Mouse (Mus musculus): Measurements from ENCODE around the gene Gpr83.

Gpr83 gene

GRCm38 (mm10) chr9:14904741-14905475 is 44.9 kb downstream of the Gpr83 start:
- no peak for DNase-seq (ENCODE audit: low spot score)

- DNase-seq (ENCODE audit: low spot score) = no peak
These were observed 45.9 kb downstream of the Gpr83 start for GRCm38 (mm10) chr9:14905956-14906355.

GRCm38 (mm10) chr9:14907816-14908415 is 47.9 kb downstream of the Gpr83 start:
- DNase-seq (ENCODE audit: low spot score) = no peak

- no peak for DNase-seq (ENCODE audit: low spot score)
These were observed 50.0 kb downstream of the Gpr83 start for GRCm38 (mm10) chr9:14909981-14910380.

GRCm38 (mm10) chr9:14912037-14912436 is 52.0 kb downstream of the Gpr83 start:
- DNase-seq (ENCODE audit: low spot score) = no peak

- no peak for DNase-seq (ENCODE audit: low spot score)
These were observed 57.7 kb downstream of the Gpr83 start for GRCm38 (mm10) chr9:14917661-14918060.

- DNase-seq (ENCODE audit: low spot score) = no peak
These were observed 59.0 kb downstream of the Gpr83 start for GRCm38 (mm10) chr9:14918825-14919668.
